Mouse (Mus musculus) retina, embryonic 14.5 days (tissue): ENCODE measurements around the gene Pdhx.

Source experiments
- DNase-seq: peaks from one replicate; pipeline ENCODE4 v3.0.0-alpha.2; 2015; ENCODE audit warnings: low spot score

Pdhx gene

GRCm38 (mm10) chr2:102987708-102988010, 85.7 kb downstream of the Pdhx start:
- DNase-seq = no peak

GRCm38 (mm10) chr2:102986964-102987707, 86.2 kb downstream of the Pdhx start:
- DNase-seq = no peak

GRCm38 (mm10) chr2:102986424-102986823, 86.9 kb downstream of the Pdhx start:
- no peak for DNase-seq

- no peak for DNase-seq
Measured at GRCm38 (mm10) chr2:102982822-102983221, 90.5 kb downstream of the Pdhx start.

- no peak for DNase-seq
Measured at GRCm38 (mm10) chr2:102981446-102982314, 91.6 kb downstream of the Pdhx start.

- DNase-seq = no peak
Measured at GRCm38 (mm10) chr2:102980870-102981269, 92.4 kb downstream of the Pdhx start.

- no peak for DNase-seq
Measured at GRCm38 (mm10) chr2:102979519-102979918, 93.8 kb downstream of the Pdhx start.

- DNase-seq = no peak
Measured at GRCm38 (mm10) chr2:102979112-102979511, 94.2 kb downstream of the Pdhx start.

GRCm38 (mm10) chr2:102975358-102975945, 97.9 kb downstream of the Pdhx start:
- no peak for DNase-seq

GRCm38 (mm10) chr2:102973115-102973514, 100.2 kb downstream of the Pdhx start:
- DNase-seq = no peak

GRCm38 (mm10) chr2:102972575-102972974, 100.7 kb downstream of the Pdhx start:
- no peak for DNase-seq

GRCm38 (mm10) chr2:102971951-102972350, 101.4 kb downstream of the Pdhx start:
- DNase-seq = no peak
